Mouse (Mus musculus): ENCODE measurements at regions not wholly inside any gene's neighbourhood (a gene's known extent, or its start where the extent isn't known, plus 50 kb on each side); places are given as distances from the start of the nearest gene placed in this dataset.

GRCm38 (mm10) chr17:72719618-72720017 is 115.2 kb upstream of the Alk start:
- Histone ChIP-seq H3K9me3 (ENCODE audit: control insufficient read depth, low read length) (no peaks in the 10 kb centered on the region), H3K9ac (ENCODE audit: low read depth, low read length) (no peak overlapping the region), H3K36me3 (ENCODE audit: control insufficient read depth, insufficient read depth, low read length) (no peaks in the 10 kb centered on the region), H3K27me3 (replicated peaks; ENCODE audit: control insufficient read depth, insufficient read depth, low read length) (no peaks in the 10 kb centered on the region), H3K4me2 (no peak overlapping the region), H3K27ac (ENCODE audit: low read depth, low read length) (no peak overlapping the region), H3K4me3 (ENCODE audit: low read depth, low read length) (no peak overlapping the region), H3K4me1 (replicated peaks; ENCODE audit: control insufficient read depth, insufficient read depth, low read length) (no peaks in the 10 kb centered on the region)
- DNase-seq (ENCODE audit: low spot score) (no peak), ATAC-seq (replicated peaks; ENCODE audit: low FRiP score) (no peak)
- 74% methylated on average over 4 of the region's 4 CpGs for WGBS

- H3K4me3 ChIP-seq (ENCODE audit: low read depth, low read length), result no peak overlapping the region
- no peak for DNase-seq (ENCODE audit: low spot score)
- no peaks in the 10 kb centered on the region for H3K4me1 ChIP-seq (replicated peaks; ENCODE audit: control insufficient read depth, insufficient read depth, low read length)
- WGBS, result 80% methylated on average over 7 of the region's 7 CpGs
- H3K27me3 ChIP-seq (replicated peaks; ENCODE audit: control insufficient read depth, insufficient read depth, low read length), result no peaks in the 10 kb centered on the region
- H3K27ac ChIP-seq (ENCODE audit: low read depth, low read length), result no peak overlapping the region
- ATAC-seq (replicated peaks; ENCODE audit: low FRiP score), result no peak
- no peaks in the 10 kb centered on the region for H3K36me3 ChIP-seq (ENCODE audit: control insufficient read depth, insufficient read depth, low read length)
- H3K9ac ChIP-seq (ENCODE audit: low read depth, low read length), result no peak overlapping the region
- H3K4me2 ChIP-seq, result no peak overlapping the region
- H3K9me3 ChIP-seq (ENCODE audit: control insufficient read depth, low read length), result no peaks in the 10 kb centered on the region
Measured at GRCm38 (mm10) chr17:72691630-72692029, 87.2 kb upstream of the Alk start.

- Histone ChIP-seq H3K4me1 (replicated peaks; ENCODE audit: control insufficient read depth, insufficient read depth, low read length) (no peaks in the 10 kb centered on the region), H3K27me3 (replicated peaks; ENCODE audit: control insufficient read depth, insufficient read depth, low read length) (no peaks in the 10 kb centered on the region), H3K36me3 (ENCODE audit: control insufficient read depth, insufficient read depth, low read length) (no peaks in the 10 kb centered on the region), H3K4me3 (ENCODE audit: low read depth, low read length) (no peak overlapping the region), H3K4me2 (no peak overlapping the region), H3K9ac (ENCODE audit: low read depth, low read length) (no peak overlapping the region), H3K27ac (ENCODE audit: low read depth, low read length) (no peak overlapping the region), H3K9me3 (ENCODE audit: control insufficient read depth, low read length) (no peaks in the 10 kb centered on the region)
- 90% methylated on average over 10 of the region's 10 CpGs for WGBS
- DNase-seq (ENCODE audit: low spot score), result no peak
- no peak for ATAC-seq (replicated peaks; ENCODE audit: low FRiP score)
Measured at GRCm38 (mm10) chr17:72689606-72690005, 85.2 kb upstream of the Alk start.

- no peak overlapping the region for H3K27ac ChIP-seq (ENCODE audit: low read depth, low read length)
- H3K4me1 ChIP-seq (replicated peaks; ENCODE audit: control insufficient read depth, insufficient read depth, low read length), result no peaks in the 10 kb centered on the region
- H3K9ac ChIP-seq (ENCODE audit: low read depth, low read length), result no peak overlapping the region
- 77% methylated on average over 8 of the region's 8 CpGs for WGBS
- H3K4me3 ChIP-seq (ENCODE audit: low read depth, low read length), result no peak overlapping the region
- H3K36me3 ChIP-seq (ENCODE audit: control insufficient read depth, insufficient read depth, low read length), result no peaks in the 10 kb centered on the region
- DNase-seq (ENCODE audit: low spot score) (no peak), ATAC-seq (replicated peaks; ENCODE audit: low FRiP score) (no peak; the same call in 1 of the 2 replicates)
- no peaks in the 10 kb centered on the region for H3K27me3 ChIP-seq (replicated peaks; ENCODE audit: control insufficient read depth, insufficient read depth, low read length)
- no peaks in the 10 kb centered on the region for H3K9me3 ChIP-seq (ENCODE audit: control insufficient read depth, low read length)
- no peak overlapping the region for H3K4me2 ChIP-seq
Measured at GRCm38 (mm10) chr17:72688800-72689199, 84.4 kb upstream of the Alk start.

GRCm38 (mm10) chr17:72674658-72675057 is 70.2 kb upstream of the Alk start:
- Histone ChIP-seq H3K4me1 (replicated peaks; ENCODE audit: control insufficient read depth, insufficient read depth, low read length) (no peaks in the 10 kb centered on the region), H3K27me3 (replicated peaks; ENCODE audit: control insufficient read depth, insufficient read depth, low read length) (no peaks in the 10 kb centered on the region), H3K36me3 (ENCODE audit: control insufficient read depth, insufficient read depth, low read length) (no peaks in the 10 kb centered on the region), H3K9me3 (ENCODE audit: control insufficient read depth, low read length) (no peaks in the 10 kb centered on the region), H3K9ac (ENCODE audit: low read depth, low read length) (no peak overlapping the region), H3K4me2 (no peak overlapping the region), H3K27ac (ENCODE audit: low read depth, low read length) (no peak overlapping the region), H3K4me3 (ENCODE audit: low read depth, low read length) (no peak overlapping the region)
- WGBS, result 74% methylated on average over 4 of the region's 4 CpGs
- DNase-seq (ENCODE audit: low spot score) (no peak), ATAC-seq (replicated peaks; ENCODE audit: low FRiP score) (no peak)

- WGBS, result 60% methylated on average over 3 of the region's 3 CpGs
- H3K4me1 ChIP-seq (replicated peaks; ENCODE audit: control insufficient read depth, insufficient read depth, low read length), result no peaks in the 10 kb centered on the region
- H3K4me2 ChIP-seq, result no peak overlapping the region
- no peak for ATAC-seq (replicated peaks; ENCODE audit: low FRiP score)
- no peak overlapping the region for H3K9ac ChIP-seq (ENCODE audit: low read depth, low read length)
- H3K27ac ChIP-seq (ENCODE audit: low read depth, low read length), result no peak overlapping the region
- DNase-seq (ENCODE audit: low spot score), result no peak
- no peaks in the 10 kb centered on the region for H3K36me3 ChIP-seq (ENCODE audit: control insufficient read depth, insufficient read depth, low read length)
- no peaks in the 10 kb centered on the region for H3K27me3 ChIP-seq (replicated peaks; ENCODE audit: control insufficient read depth, insufficient read depth, low read length)
- no peak overlapping the region for H3K4me3 ChIP-seq (ENCODE audit: low read depth, low read length)
- no peaks in the 10 kb centered on the region for H3K9me3 ChIP-seq (ENCODE audit: control insufficient read depth, low read length)
Measured at GRCm38 (mm10) chr17:72672010-72672409, 67.6 kb upstream of the Alk start.

- no peaks in the 10 kb centered on the region for H3K27me3 ChIP-seq (replicated peaks; ENCODE audit: control insufficient read depth, insufficient read depth, low read length)
- H3K9ac ChIP-seq (ENCODE audit: low read depth, low read length), result no peak overlapping the region
- H3K27ac ChIP-seq (ENCODE audit: low read depth, low read length), result no peak overlapping the region
- H3K4me2 ChIP-seq, result no peak overlapping the region
- no peaks in the 10 kb centered on the region for H3K9me3 ChIP-seq (ENCODE audit: control insufficient read depth, low read length)
- H3K4me3 ChIP-seq (ENCODE audit: low read depth, low read length), result no peak overlapping the region
- no peaks in the 10 kb centered on the region for H3K4me1 ChIP-seq (replicated peaks; ENCODE audit: control insufficient read depth, insufficient read depth, low read length)
- ATAC-seq (replicated peaks; ENCODE audit: low FRiP score) (no peak), DNase-seq (ENCODE audit: low spot score) (no peak)
- WGBS, result 59% methylated on average over 2 of the region's 2 CpGs
- H3K36me3 ChIP-seq (ENCODE audit: control insufficient read depth, insufficient read depth, low read length), result no peaks in the 10 kb centered on the region
Measured at GRCm38 (mm10) chr17:72666961-72667360, 62.5 kb upstream of the Alk start.

GRCm38 (mm10) chr17:72661678-72662077 is 57.3 kb upstream of the Alk start:
- ATAC-seq (replicated peaks; ENCODE audit: low FRiP score) (no peak), DNase-seq (ENCODE audit: low spot score) (no peak)
- Histone ChIP-seq H3K27ac (ENCODE audit: low read depth, low read length) (no peak overlapping the region), H3K27me3 (replicated peaks; ENCODE audit: control insufficient read depth, insufficient read depth, low read length) (no peaks in the 10 kb centered on the region), H3K4me3 (ENCODE audit: low read depth, low read length) (no peak overlapping the region), H3K9me3 (ENCODE audit: control insufficient read depth, low read length) (no peaks in the 10 kb centered on the region), H3K36me3 (ENCODE audit: control insufficient read depth, insufficient read depth, low read length) (no peaks in the 10 kb centered on the region), H3K4me2 (no peak overlapping the region), H3K4me1 (replicated peaks; ENCODE audit: control insufficient read depth, insufficient read depth, low read length) (no peaks in the 10 kb centered on the region), H3K9ac (ENCODE audit: low read depth, low read length) (no peak overlapping the region)
- 64% methylated on average over 2 of the region's 2 CpGs for WGBS

- 34% methylated on average over 6 of the region's 6 CpGs for WGBS
- no peak overlapping the region for H3K4me2 ChIP-seq
- H3K36me3 ChIP-seq (ENCODE audit: control insufficient read depth, insufficient read depth, low read length), result no peaks in the 10 kb centered on the region
- no peak for DNase-seq (ENCODE audit: low spot score)
- no peaks in the 10 kb centered on the region for H3K4me1 ChIP-seq (replicated peaks; ENCODE audit: control insufficient read depth, insufficient read depth, low read length)
- no peaks in the 10 kb centered on the region for H3K27me3 ChIP-seq (replicated peaks; ENCODE audit: control insufficient read depth, insufficient read depth, low read length)
- H3K9ac ChIP-seq (ENCODE audit: low read depth, low read length), result no peak overlapping the region
- H3K9me3 ChIP-seq (ENCODE audit: control insufficient read depth, low read length), result no peaks in the 10 kb centered on the region
- H3K27ac ChIP-seq (ENCODE audit: low read depth, low read length), result no peak overlapping the region
- no peak for ATAC-seq (replicated peaks; ENCODE audit: low FRiP score)
- H3K4me3 ChIP-seq (ENCODE audit: low read depth, low read length), result no peak overlapping the region
Measured at GRCm38 (mm10) chr17:72658744-72659143, 54.3 kb upstream of the Alk start.

All from liver, embryonic 11.5 days (tissue).